Mouse (Mus musculus) liver, embryonic 14.5 days (tissue): ENCODE data around the gene Shox2. TPM values are rescaled to one million over a fixed set of nuclear protein-coding genes. Genes with fewer than 3 reads are reported as not detected.
A peak's percentile ranks its signal among the peaks of the same experiment; 100 is the strongest.

Source experiments
- ATAC-seq: fragments of 200-750 bp; cut with Nextera tagmentation; 2 replicates; pipeline ENCODE4 v1.8.0; 2017; ENCODE audit warnings: moderate number of reproducible peaks, mild to moderate bottlenecking, moderate library complexity; ENCODE audit not compliant: insufficient read depth
- DNase-seq, 3 experiments: peaks; one replicate each; pipeline ENCODE4 v3.0.0-alpha.2; 2012 to 2013; ENCODE audit warnings: low read depth in 3 of 3, low spot score in 3 of 3
- H3K27ac ChIP-seq: fragments of 300-500 bp; sonication (generic); 2 replicates; pipeline ENCODE4 v1.5.1; 2014; ENCODE audit warnings: moderate library complexity, mild to moderate bottlenecking, control low read depth, inconsistent platforms
- H3K27me3 ChIP-seq: fragments of 300-500 bp; sonication (generic); 2 replicates; pipeline ENCODE4 v1.6.1; 2014; ENCODE audit warnings: mild to moderate bottlenecking, low read length, moderate library complexity; ENCODE audit not compliant: control insufficient read depth, insufficient read depth
- H3K36me3 ChIP-seq: fragments of 300-500 bp; sonication (generic); replicated peaks from 2 replicates; pipeline ENCODE4 v1.6.1; 2014; ENCODE audit warnings: low read depth; ENCODE audit not compliant: control insufficient read depth, insufficient read depth
- H3K4me1 ChIP-seq, 2 experiments: fragments of 200-500 bp in 1 of 2; fragments of 300-500 bp in 1 of 2; sonication (generic) in 1 of 2; replicated peaks; 2 replicates each; pipeline ENCODE4 v1.6.1; 2012 to 2014; ENCODE audit warnings: antibody characterized with exemption in 1 of 2, inconsistent platforms in 1 of 2, low read length in 1 of 2; ENCODE audit not compliant: control insufficient read depth in 2 of 2, insufficient read depth in 2 of 2
- H3K4me2 ChIP-seq: fragments of 300-500 bp; sonication (generic); 2 replicates; pipeline ENCODE4 v1.6.1; 2014; ENCODE audit warnings: low read depth, mild to moderate bottlenecking, control low read depth, moderate library complexity
- H3K4me3 ChIP-seq, 2 experiments: fragments of 200-500 bp in 1 of 2; fragments of 300-500 bp in 1 of 2; sonication (generic) in 1 of 2; 2 replicates each; pipeline ENCODE4 v1.5.1; 2012 to 2014; ENCODE audit warnings: low read depth in 2 of 2, low read length in 2 of 2, mild to moderate bottlenecking in 2 of 2, control low read depth in 1 of 2, inconsistent platforms in 1 of 2, moderate library complexity in 1 of 2; ENCODE audit not compliant: insufficient read depth in 1 of 2
- H3K9ac ChIP-seq: fragments of 300-500 bp; sonication (generic); replicated peaks from 2 replicates; pipeline ENCODE4 v1.6.1; 2014; ENCODE audit warnings: mild to moderate bottlenecking, control low read depth, moderate library complexity
- H3K9me3 ChIP-seq: fragments of 300-500 bp; sonication (generic); 2 replicates; pipeline ENCODE4 v1.6.1; 2016; ENCODE audit warnings: low read length, mixed read lengths; ENCODE audit not compliant: control insufficient read depth
- CTCF ChIP-seq: IDR thresholded peaks from 2 replicates; pipeline ENCODE4 v1.5.1; 2016; ENCODE audit warnings: antibody characterized with exemption, low read depth, control low read depth
- EP300 ChIP-seq: IDR thresholded peaks from 2 replicates; pipeline ENCODE4 v1.6.1; 2016; ENCODE audit warnings: antibody characterized with exemption, low read depth
- WGBS: fragments of 180-500 bp; shearing (Covaris S2); extraction: QIAGEN DNeasy Blood & Tissue Kit; methylation state at CpG from one replicate; pipeline ENCODE4 v1.1.7; 2014; ENCODE audit not compliant: insufficient replicate concordance; 5-methylcytosine and 5-hydroxymethylcytosine counted together
- polyA plus RNA-seq, 2 experiments: library from polyadenylated mRNA; depleted of rRNA in 1 of 2; stranded (reverse) in 1 of 2; unstranded in 1 of 2; fragments of >200 nt; fragmentation: Nextera tagmentation in 1 of 2; extraction: Ambion mirVana in 1 of 2; gene quantifications; 2 replicates each; pipeline versions ENCODE4 v1.2.1 to v1.2.3; 2012 to 2014

Gene Shox2
- polyA plus RNA-seq, 2 experiments, result 0.05 to 0.15 TPM

- 0 out of 2 replicates have a peak, but pooled peaks have one; percentile 39 for ATAC-seq
These were observed 16.7 kb downstream of the Shox2 start for GRCm38 (mm10) chr3:66964884-66965283.

GRCm38 (mm10) chr3:66959972-66960371, 21.6 kb downstream of the Shox2 start:
- Histone ChIP-seq H3K9me3 (no peaks in the 10 kb centered on the region), H3K4me2 (no peak overlapping the region), H3K27ac (no peak overlapping the region), H3K27me3 (no peaks in the 10 kb centered on the region), H3K9ac (no peak overlapping the region), H3K4me3 (no peak overlapping the region), H3K36me3 (no peaks in the 10 kb centered on the region), H3K4me1 (peaks cover 0 to 5% of the 10 kb centered on the region in 2 experiments; a peak in 2 of 4 replicates)
- no peak for TF ChIP-seq CTCF
- no peak for TF ChIP-seq EP300
- WGBS, result 22% methylated on average over 5 of the region's 5 CpGs
- ATAC-seq (no peak), DNase-seq (no peak)

More at GRCm38 (mm10) chr3:66964884-66965283, 16.7 kb downstream of the Shox2 start:
- Histone ChIP-seq H3K9me3 (no peaks in the 10 kb centered on the region), H3K4me2 (no peak overlapping the region), H3K27me3 (peaks cover 15% of the 10 kb centered on the region), H3K4me3 (no peak overlapping the region), H3K27ac (no peak overlapping the region), H3K36me3 (no peaks in the 10 kb centered on the region), H3K9ac (no peak overlapping the region), H3K4me1 (peaks cover 0 to 5% of the 10 kb centered on the region in 2 experiments; a peak in 2 of 4 replicates)
- TF ChIP-seq EP300 (no peak), CTCF (no peak)
- WGBS, result 44% methylated on average over 3 of the region's 3 CpGs
- no peak for DNase-seq

GRCm38 (mm10) chr3:66955126-66955525, 26.4 kb downstream of the Shox2 start:
- no peak overlapping the region for H3K4me3 ChIP-seq
- H3K27ac ChIP-seq, result no peak overlapping the region
- no peaks in the 10 kb centered on the region for H3K27me3 ChIP-seq
- peaks cover 0 to 2% of the 10 kb centered on the region in 2 experiments; a peak in 1 of 4 replicates for H3K4me1 ChIP-seq
- H3K9ac ChIP-seq, result no peak overlapping the region
- DNase-seq (no peak), ATAC-seq (no peak)
- H3K4me2 ChIP-seq, result no peak overlapping the region
- TF ChIP-seq EP300 (no peak), CTCF (no peak)
- H3K36me3 ChIP-seq, result no peaks in the 10 kb centered on the region
- WGBS, result 52% methylated on average over 2 of the region's 2 CpGs
- no peaks in the 10 kb centered on the region for H3K9me3 ChIP-seq

- no peak for DNase-seq
- H3K9ac ChIP-seq, result no peak overlapping the region
- H3K27me3 ChIP-seq, result no peaks in the 10 kb centered on the region
- 68% methylated on average over 10 of the region's 10 CpGs for WGBS
- TF ChIP-seq EP300 (no peak), CTCF (no peak)
- H3K36me3 ChIP-seq, result no peaks in the 10 kb centered on the region
- H3K27ac ChIP-seq, result no peak overlapping the region
- ATAC-seq, result no peak
- no peak overlapping the region for H3K4me2 ChIP-seq
- no peaks in the 10 kb centered on the region for H3K4me1 ChIP-seq
- no peaks in the 10 kb centered on the region for H3K9me3 ChIP-seq
- no peak overlapping the region for H3K4me3 ChIP-seq
These were observed 41.9 kb downstream of the Shox2 start for GRCm38 (mm10) chr3:66939675-66940074.

GRCm38 (mm10) chr3:66922436-66922835, 59.1 kb downstream of the Shox2 start:
- DNase-seq, result no peak
- H3K9me3 ChIP-seq, result no peaks in the 10 kb centered on the region
- H3K36me3 ChIP-seq, result no peaks in the 10 kb centered on the region
- ATAC-seq, result no peak
- no peak overlapping the region for H3K27ac ChIP-seq
- 52% methylated on average over 3 of the region's 3 CpGs for WGBS
- no peak for TF ChIP-seq EP300
- TF ChIP-seq CTCF, result no peak
- no peak overlapping the region for H3K9ac ChIP-seq
- no peaks in the 10 kb centered on the region for H3K4me1 ChIP-seq
- no peaks in the 10 kb centered on the region for H3K27me3 ChIP-seq
- H3K4me3 ChIP-seq, result no peak overlapping the region
- H3K4me2 ChIP-seq, result no peak overlapping the region

Other genes with a start within 250 kb of the Shox2 start
- gene Rsrc1, start 381 bp downstream of the Shox2 start, polyA plus RNA-seq (2012; rRNA removed), result 1.8 and 3.1 TPM in 2 replicates
- gene Rsrc1, start 381 bp downstream of the Shox2 start, polyA plus RNA-seq (2014; fragmentation: Nextera tagmentation; extraction: Ambion mirVana), result 8.7 and 9.5 TPM in 2 replicates